Mouse (Mus musculus) bone marrow, adult 2 months (tissue): Measurements from ENCODE around the gene Olfr374. TPM values are rescaled to one million over a fixed set of nuclear protein-coding genes. Genes with fewer than 3 reads are reported as not detected.
A peak's percentile ranks its signal among the peaks of the same experiment; 100 is the strongest.

Experiments
- H3K27ac ChIP-seq: fragments of 200-500 bp; 2 replicates; pipeline ENCODE4 v1.5.1; 2012; ENCODE audit warnings: low read depth, mild to moderate bottlenecking, control low read depth, inconsistent platforms, low read length; ENCODE audit not compliant: control insufficient read depth, poor library complexity, insufficient read depth
- H3K4me1 ChIP-seq: fragments of 200-500 bp; 2 replicates; pipeline ENCODE4 v1.6.1; 2011; ENCODE audit warnings: low read length; ENCODE audit not compliant: control insufficient read depth, insufficient read depth
- H3K4me3 ChIP-seq: fragments of 200-500 bp; replicated peaks from 2 replicates; pipeline ENCODE3; 2011; ENCODE audit warnings: mild to moderate bottlenecking, low read depth, low read length, control low read depth; ENCODE audit not compliant: control insufficient read depth
- CTCF ChIP-seq: fragments of 200-500 bp; IDR thresholded peaks from 2 replicates; pipeline ENCODE4 v1.5.1; 2011; ENCODE audit warnings: low read length, control low read depth; ENCODE audit not compliant: control insufficient read depth, insufficient read depth
- POLR2A ChIP-seq: fragments of 200-500 bp; IDR thresholded peaks from 2 replicates; pipeline ENCODE4 v1.6.1; 2011; ENCODE audit warnings: low read depth, mild to moderate bottlenecking, control low read depth, low read length, borderline replicate concordance; ENCODE audit not compliant: control insufficient read depth
- WGBS: fragments of 180-500 bp; shearing (Covaris S2); methylation state at CpG from one replicate; pipeline ENCODE4 v1.1.7; 2018; 5-methylcytosine and 5-hydroxymethylcytosine counted together
- polyA plus RNA-seq: library from polyadenylated mRNA; stranded (reverse); fragments of >200 nt; gene quantifications from 2 replicates; pipeline ENCODE4 v1.2.4, GENCODE M21; 2011; ENCODE audit warnings: low replicate concordance; ENCODE audit not compliant: missing spikeins, insufficient read depth, insufficient read length

The Olfr374 gene
- polyA plus RNA-seq, 1 experiment: 0.30 TPM

DNA sequence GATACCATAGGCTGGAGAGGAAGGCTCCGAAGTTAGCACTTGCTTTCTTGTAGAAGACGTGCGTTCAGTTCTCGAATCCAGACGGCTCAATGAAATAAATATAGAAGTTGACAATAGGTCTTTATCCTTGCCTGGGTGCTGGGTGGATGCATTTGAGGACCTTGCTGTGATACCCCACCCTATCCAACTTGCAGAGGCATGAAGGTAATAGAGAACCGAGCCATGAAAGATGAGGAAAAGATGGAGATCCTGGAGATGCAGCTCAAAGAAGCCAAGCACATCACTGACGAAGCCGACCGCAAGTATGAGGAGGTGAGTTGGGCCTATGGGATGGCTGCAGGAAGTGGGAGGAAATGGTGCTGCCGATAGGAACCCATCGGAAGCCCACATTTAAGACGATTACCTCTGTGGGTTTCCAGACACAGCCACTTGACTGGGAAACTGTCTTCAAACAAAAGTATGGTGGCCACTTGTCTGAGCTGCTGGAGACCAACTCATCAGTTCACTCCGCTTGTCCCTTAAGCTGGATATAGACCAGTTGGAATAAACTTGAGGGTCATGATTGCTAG lies 36.5 kb downstream of the Olfr374 start:
- Histone ChIP-seq H3K27ac (no peak overlapping the region), H3K4me3 (no peak overlapping the region), H3K4me1 (peaks cover 5% of the 10 kb centered on the region; the same call in 1 of the 2 replicates)
- no peak for TF ChIP-seq POLR2A
- TF ChIP-seq CTCF: no peak
- WGBS: 76% methylated on average over 13 of the region's 13 CpGs

DNA sequence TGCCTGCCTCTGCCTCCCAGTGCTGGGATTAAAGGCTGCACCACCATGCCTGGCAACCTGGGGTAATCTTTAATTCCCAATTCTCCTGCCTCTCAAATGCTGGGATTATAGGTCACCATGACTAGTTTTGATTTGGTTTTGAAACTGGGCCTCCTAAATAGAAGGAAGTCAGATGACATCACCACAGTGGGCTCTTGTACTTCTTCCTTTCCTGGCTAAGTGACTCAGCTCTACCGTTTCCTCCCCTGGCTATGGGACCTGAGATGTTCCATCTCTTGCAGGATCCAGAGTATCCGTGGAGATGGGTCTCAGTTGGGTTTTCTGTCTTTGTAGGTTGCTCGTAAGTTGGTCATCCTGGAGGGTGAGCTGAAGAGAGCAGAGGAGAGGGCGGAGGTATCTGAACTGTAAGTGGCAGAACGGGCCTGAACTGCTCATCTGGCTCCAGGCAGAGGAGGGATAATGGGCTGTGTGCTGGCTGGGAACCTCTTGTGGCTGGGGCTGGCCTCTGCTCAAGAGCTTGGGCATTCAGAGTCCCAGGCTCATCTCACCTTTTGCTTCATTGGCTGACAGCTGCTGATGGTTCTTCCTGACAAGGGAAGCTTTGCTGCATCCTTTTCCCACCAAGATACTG lies 37.6 kb downstream of the Olfr374 start:
- no peak for TF ChIP-seq CTCF
- no peak for TF ChIP-seq POLR2A
- H3K27ac ChIP-seq: peak overlapping the region; percentile 41; the same call in 1 of the 2 replicates
- 50% methylated on average over 5 of the region's 5 CpGs for WGBS
- peaks cover 5% of the 10 kb centered on the region; the same call in 1 of the 2 replicates for H3K4me1 ChIP-seq
- no peak overlapping the region for H3K4me3 ChIP-seq

DNA sequence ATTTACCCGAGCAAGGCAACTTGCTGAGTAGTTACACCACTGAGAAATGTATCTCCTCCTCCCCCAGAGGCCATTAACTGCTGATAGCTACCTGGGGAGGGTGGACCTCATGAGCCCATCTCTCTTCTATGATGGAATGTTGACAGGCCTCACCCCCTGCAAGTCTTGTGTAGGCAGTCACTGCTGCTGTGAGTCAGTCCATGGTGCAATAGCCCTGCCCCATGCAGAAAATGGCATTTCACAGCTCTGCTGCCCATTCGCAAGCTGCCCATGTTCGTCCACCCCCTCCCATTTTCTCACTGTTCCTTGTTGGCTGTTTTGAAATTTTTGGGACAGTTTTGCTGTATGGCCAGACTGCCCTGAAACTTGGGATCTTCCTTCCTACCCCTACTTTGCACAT lies 38.7 kb downstream of the Olfr374 start:
- peaks cover 5% of the 10 kb centered on the region; the same call in 1 of the 2 replicates for H3K4me1 ChIP-seq
- TF ChIP-seq POLR2A (no peak), CTCF (no peak)
- H3K27ac ChIP-seq: no peak overlapping the region
- H3K4me3 ChIP-seq: no peak overlapping the region
- 61% methylated on average over 3 of the region's 3 CpGs for WGBS

DNA sequence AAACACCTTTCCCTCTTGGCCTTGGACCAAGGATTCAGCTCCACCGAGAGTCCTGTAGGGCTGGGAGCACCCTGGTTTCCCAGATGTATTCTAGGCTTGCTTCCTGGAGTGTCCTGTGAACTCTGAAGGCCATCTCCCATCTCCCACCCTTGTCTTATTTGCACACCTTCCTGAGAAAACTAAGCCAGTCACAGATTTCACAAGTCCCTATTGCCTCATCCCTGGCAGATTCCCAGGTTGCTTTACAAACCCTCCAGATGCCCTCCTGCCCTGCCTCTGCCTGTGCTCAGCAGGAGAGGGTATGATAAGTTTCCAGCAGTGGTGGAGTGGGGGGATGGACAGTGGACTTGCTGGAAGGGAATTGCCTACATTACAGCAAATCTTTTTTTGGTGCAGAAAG lies 39.2 kb downstream of the Olfr374 start:
- peaks cover 5% of the 10 kb centered on the region; the same call in 1 of the 2 replicates for H3K4me1 ChIP-seq
- no peak overlapping the region for H3K4me3 ChIP-seq
- WGBS: 60% methylated on average over 1 of the region's 1 CpGs
- TF ChIP-seq CTCF: no peak
- TF ChIP-seq POLR2A: no peak
- no peak overlapping the region for H3K27ac ChIP-seq

DNA sequence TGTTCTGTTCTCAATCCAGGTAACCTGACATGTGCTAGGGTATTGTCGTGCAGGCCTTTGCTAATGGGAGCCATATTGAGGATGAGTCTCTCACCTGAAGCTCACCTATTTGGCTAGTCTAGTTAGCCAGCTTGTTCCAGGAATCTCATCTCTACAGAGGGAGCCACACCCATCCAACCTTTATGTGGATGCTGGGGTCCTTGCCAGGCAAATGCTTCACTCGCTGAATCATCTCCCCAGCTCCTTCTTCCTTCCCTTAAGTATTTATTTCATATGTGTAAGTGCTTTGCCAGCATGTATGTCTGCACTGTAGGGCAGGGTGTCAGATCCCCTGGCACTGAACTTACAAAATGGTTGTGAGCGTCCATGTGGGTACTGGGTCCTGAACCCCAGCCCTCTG lies 39.7 kb downstream of the Olfr374 start:
- WGBS: 85% methylated on average over 3 of the region's 3 CpGs
- TF ChIP-seq POLR2A: no peak
- Histone ChIP-seq H3K4me1 (peaks cover 8% of the 10 kb centered on the region; the same call in 1 of the 2 replicates), H3K4me3 (no peak overlapping the region), H3K27ac (no peak overlapping the region)

DNA sequence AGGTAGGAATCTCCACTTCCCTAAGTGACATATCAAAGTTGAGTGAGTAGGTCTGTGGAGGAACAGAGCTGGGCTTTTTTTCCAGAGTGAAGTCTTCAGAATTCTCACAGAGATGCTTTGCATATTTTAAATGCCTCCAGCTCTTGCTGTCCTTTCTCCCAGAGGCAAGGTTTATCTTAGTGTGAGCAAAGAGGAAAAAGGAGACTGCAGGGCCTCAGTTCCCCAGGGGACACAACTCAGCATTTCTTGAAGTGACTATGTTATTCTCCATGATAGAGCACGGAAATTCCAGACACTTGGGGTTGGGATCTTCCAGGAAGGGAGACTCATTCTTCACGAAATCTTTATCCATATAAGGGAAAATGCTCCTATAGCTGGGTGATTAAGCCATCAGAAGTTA lies 40.4 kb downstream of the Olfr374 start:
- Histone ChIP-seq H3K27ac (no peak overlapping the region), H3K4me3 (no peak overlapping the region)
- 74% methylated on average over 2 of the region's 2 CpGs for WGBS

DNA sequence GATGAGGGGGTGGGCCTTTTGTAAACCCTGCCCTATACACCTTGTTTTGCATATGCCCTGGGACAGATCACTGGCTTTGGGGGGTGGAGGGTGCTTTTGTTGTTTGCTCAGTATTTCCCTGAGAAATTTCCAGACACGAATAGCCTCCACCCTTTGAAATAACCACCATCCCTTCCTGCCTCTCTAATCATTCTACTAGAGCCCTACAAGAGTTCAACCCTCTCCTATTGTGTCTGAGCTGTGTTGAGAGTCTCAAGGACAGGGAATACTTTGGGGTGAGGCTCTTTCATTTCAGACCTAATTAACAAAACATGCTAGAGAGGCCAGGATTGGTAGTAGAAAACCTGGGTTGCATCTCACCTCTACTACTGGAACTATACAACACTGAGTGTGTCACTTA lies 42.2 kb downstream of the Olfr374 start:
- 82% methylated on average over 1 of the region's 1 CpGs for WGBS

More for the DNA sequence above, 40.4 kb downstream of the Olfr374 start:
- TF ChIP-seq POLR2A (no peak), CTCF (no peak)
- H3K4me1 ChIP-seq: peaks cover 8% of the 10 kb centered on the region; the same call in 1 of the 2 replicates

DNA sequence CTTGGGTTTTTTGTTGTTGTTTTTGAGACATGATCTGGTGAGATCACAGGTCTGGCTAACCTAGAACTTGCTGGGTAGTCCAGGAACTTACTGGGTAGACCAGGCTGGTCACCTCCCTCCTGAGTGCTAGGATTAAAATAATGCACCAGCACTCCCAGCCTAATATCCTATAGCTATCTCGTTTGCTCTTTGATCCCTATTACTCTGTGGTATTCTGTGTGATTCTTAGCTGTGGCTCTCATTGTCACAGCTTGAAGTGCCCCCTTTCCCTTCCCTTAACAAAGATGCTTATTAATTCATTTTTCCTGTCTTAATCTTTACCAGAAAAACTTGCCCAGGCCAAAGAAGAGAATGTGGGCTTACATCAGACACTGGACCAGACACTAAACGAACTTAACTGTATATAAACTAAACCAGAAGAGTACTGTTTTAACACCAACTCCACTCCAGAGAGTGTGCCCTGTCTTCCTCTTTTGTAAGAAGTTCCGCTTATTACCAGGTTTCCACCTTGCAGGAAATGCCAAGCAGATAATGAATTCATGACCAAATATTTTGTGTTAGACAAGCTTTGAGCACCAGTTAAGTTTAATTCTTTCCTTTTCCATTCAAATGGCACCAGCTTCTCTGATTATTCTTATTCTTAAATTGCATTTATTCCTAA lies 44.7 kb downstream of the Olfr374 start:
- TF ChIP-seq CTCF (no peak), POLR2A (no peak)
- Histone ChIP-seq H3K4me3 (no peak overlapping the region), H3K4me1 (peaks cover 2% of the 10 kb centered on the region; the same call in 1 of the 2 replicates), H3K27ac (peak overlapping the region; percentile 45; the same call in 1 of the 2 replicates)
- 14% methylated on average over 3 of the region's 3 CpGs for WGBS

More for the DNA sequence above, 42.2 kb downstream of the Olfr374 start:
- H3K4me3 ChIP-seq: no peak overlapping the region
- H3K27ac ChIP-seq: no peak overlapping the region
- TF ChIP-seq CTCF (no peak), POLR2A (no peak)
- peaks cover 8% of the 10 kb centered on the region; the same call in 1 of the 2 replicates for H3K4me1 ChIP-seq

DNA sequence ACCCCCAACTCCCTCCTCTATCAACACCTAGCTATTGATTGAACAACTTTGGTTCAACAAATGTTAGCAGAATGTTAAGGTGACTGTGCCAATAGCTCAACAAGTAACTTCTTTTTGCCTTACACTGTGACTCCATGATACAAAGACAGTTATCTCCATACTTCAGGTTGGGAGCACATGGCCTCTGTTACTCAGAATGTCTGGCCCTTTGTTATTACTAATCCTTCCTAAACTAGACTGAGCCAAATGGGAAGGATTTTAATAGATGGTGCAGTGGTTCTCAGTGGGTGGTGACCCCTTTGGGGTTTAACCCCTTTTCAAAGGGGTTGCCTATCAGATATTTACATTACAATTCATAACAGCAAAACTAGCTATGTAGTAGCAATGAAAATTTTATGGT lies 46.5 kb downstream of the Olfr374 start:
- TF ChIP-seq CTCF (no peak), POLR2A (no peak)
- H3K27ac ChIP-seq: no peak overlapping the region
- H3K4me3 ChIP-seq: no peak overlapping the region
- peaks cover 2% of the 10 kb centered on the region; the same call in 1 of the 2 replicates for H3K4me1 ChIP-seq
